Mouse (Mus musculus): ENCODE measurements at regions not wholly inside any gene's neighbourhood (a gene's known extent, or its start where the extent isn't known, plus 50 kb on each side); places are given as distances from the start of the nearest gene placed in this dataset.
A peak's percentile ranks its signal among the peaks of the same experiment; 100 is the strongest.

DNA sequence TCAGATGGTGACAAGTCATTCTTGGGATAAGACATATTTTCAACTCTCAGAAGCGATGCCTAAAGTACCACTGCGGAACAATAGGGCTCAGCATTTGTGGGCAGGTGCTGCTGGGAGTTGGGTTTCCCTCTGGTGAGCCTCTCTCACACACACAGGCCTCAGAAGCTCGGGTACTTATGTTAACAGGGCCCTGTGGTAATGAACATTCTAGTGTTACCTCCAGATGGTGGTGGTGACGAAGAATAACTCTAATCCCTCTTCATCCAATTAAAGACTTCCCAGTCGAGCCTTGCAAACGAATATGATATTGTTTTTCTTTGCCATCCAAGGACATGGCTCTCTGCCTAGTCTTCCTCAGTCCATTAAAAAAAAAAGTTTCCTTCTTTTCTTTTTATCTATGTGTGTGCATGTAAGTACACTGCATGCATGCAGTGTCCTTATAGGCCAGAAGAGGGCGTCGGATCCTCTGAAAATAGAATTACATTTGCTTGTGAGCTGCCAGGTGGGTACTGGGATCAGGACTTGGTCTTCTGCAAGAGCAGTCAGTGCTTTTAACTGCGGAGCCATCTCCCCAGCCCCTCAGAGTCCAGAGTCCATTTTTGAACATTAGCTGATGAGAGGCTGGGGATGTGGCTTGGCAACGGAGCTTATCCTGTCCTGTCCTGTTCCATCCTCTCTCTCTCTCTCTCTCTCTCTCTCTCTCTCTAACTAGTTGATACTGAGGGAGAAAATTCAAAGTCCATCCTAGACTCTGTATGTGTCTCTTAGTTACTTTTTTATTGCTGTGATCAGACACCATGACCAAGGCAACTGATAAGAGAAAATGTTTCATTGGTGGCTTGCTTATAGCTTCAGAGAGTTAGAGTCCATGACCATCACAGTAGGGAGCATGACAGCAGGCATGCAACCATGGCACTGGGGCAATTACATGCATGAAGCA is 146.3 kb upstream of the Usp9x start:
- TF ChIP-seq CTCF (IDR thresholded peaks at IDR 0.05; ENCODE audit: low read depth) (peak; percentile 24; the same call in 1 of the 2 replicates), EP300 (IDR thresholded peaks at IDR 0.05; ENCODE audit: low read depth) (no peak)

All from liver, embryonic 14.5 days (tissue).